Mouse (Mus musculus): ENCODE data around the gene Sectm1a.
"Not testable (repeated sequence)": the region's sequence is repeated elsewhere in the genome, so short reads cannot be mapped to it uniquely, and the experiment has no call there.

Sectm1a gene

GRCm38 (mm10) chr11:121081120-121081519, at the start of gene Sectm1a:
TSS of gene Sectm1a (minus strand) at chr11:121081220.
- no peak for DNase-seq (ENCODE audit: low spot score in 2 of 2)

- no peak for DNase-seq (ENCODE audit: low spot score in 2 of 2)
Observed at GRCm38 (mm10) chr11:121129616-121130015, 48.6 kb upstream of the Sectm1a start.

- DNase-seq (ENCODE audit: low spot score in 2 of 2), result no peak
Observed at GRCm38 (mm10) chr11:121127441-121127840, 46.4 kb upstream of the Sectm1a start.

- no peak for DNase-seq (ENCODE audit: low spot score in 2 of 2)
Observed at GRCm38 (mm10) chr11:121126395-121126794, 45.4 kb upstream of the Sectm1a start.

GRCm38 (mm10) chr11:121125522-121126172, 44.6 kb upstream of the Sectm1a start:
- no peak for DNase-seq (ENCODE audit: low spot score in 2 of 2)

GRCm38 (mm10) chr11:121123438-121123837, 42.4 kb upstream of the Sectm1a start:
- DNase-seq (ENCODE audit: low spot score in 2 of 2), result no peak

- DNase-seq (ENCODE audit: low spot score in 2 of 2), result no peak
Observed at GRCm38 (mm10) chr11:121122024-121122670, 41.1 kb upstream of the Sectm1a start.

- no peak for DNase-seq (ENCODE audit: low spot score in 2 of 2)
Observed at GRCm38 (mm10) chr11:121121151-121121550, 40.1 kb upstream of the Sectm1a start.

- DNase-seq (ENCODE audit: low spot score in 2 of 2), result no peak
Observed at GRCm38 (mm10) chr11:121118577-121118976, 37.6 kb upstream of the Sectm1a start, which contains the start of gene Tex19.2. TSS of gene Tex19.2 (minus strand) at chr11:121118677.

- no peak for DNase-seq (ENCODE audit: low spot score in 2 of 2)
Observed at GRCm38 (mm10) chr11:121118106-121118505, 37.1 kb upstream of the Sectm1a start.

GRCm38 (mm10) chr11:121112091-121112775, 31.2 kb upstream of the Sectm1a start:
- DNase-seq (ENCODE audit: low spot score in 2 of 2), result no peak

GRCm38 (mm10) chr11:121111601-121112000, 30.6 kb upstream of the Sectm1a start:
- DNase-seq (ENCODE audit: low spot score in 2 of 2), result no peak

- DNase-seq (ENCODE audit: low spot score in 2 of 2), result no peak
Observed at GRCm38 (mm10) chr11:121111051-121111450, 30.0 kb upstream of the Sectm1a start.

- peak in 1 of 2 experiments; percentile 20 for DNase-seq (ENCODE audit: low spot score in 2 of 2)
Observed at GRCm38 (mm10) chr11:121109986-121110385, 29.0 kb upstream of the Sectm1a start.

- DNase-seq (ENCODE audit: low spot score in 2 of 2), result no peak
Observed at GRCm38 (mm10) chr11:121108061-121108460, 27.0 kb upstream of the Sectm1a start.

GRCm38 (mm10) chr11:121107242-121107641, 26.2 kb upstream of the Sectm1a start:
- not testable (repeated sequence) for DNase-seq (ENCODE audit: low spot score in 2 of 2)

- no peak for DNase-seq (ENCODE audit: low spot score in 2 of 2)
Observed at GRCm38 (mm10) chr11:121101124-121101805, 20.2 kb upstream of the Sectm1a start.

- DNase-seq (ENCODE audit: low spot score in 2 of 2), result no peak
Observed at GRCm38 (mm10) chr11:121100692-121101091, 19.7 kb upstream of the Sectm1a start.

- DNase-seq (ENCODE audit: low spot score in 2 of 2), result no peak
Observed at GRCm38 (mm10) chr11:121099762-121100161, 18.7 kb upstream of the Sectm1a start.

GRCm38 (mm10) chr11:121092606-121093585, 11.9 kb upstream of the Sectm1a start:
- DNase-seq (ENCODE audit: low spot score in 2 of 2), result no peak

- no peak for DNase-seq (ENCODE audit: low spot score in 2 of 2)
Observed at GRCm38 (mm10) chr11:121090943-121091342, 9.9 kb upstream of the Sectm1a start.
